Mouse (Mus musculus) hematopoietic stem cell, adult 5-6 weeks (primary cell): ENCODE results near the gene 4930415O20Rik. TPM values are rescaled to one million over a fixed set of nuclear protein-coding genes. Genes with fewer than 3 reads are reported as not detected.

Experiments
- ATAC-seq, 2 experiments: fragments of 125-278 bp in 1 of 2; replicated peaks in 1 of 2; 2 replicates each; pipeline ENCODE4 v1.8.0; 2016 to 2017; ENCODE audit warnings: inconsistent platforms in 2 of 2, mild to moderate bottlenecking in 2 of 2, moderate number of reproducible peaks in 2 of 2, low read depth in 1 of 2, moderate TSS enrichment in 1 of 2; ENCODE audit not compliant: low FRiP score in 2 of 2, poor library complexity in 2 of 2, severe bottlenecking in 2 of 2, insufficient read depth in 1 of 2, low TSS enrichment in 1 of 2
- total RNA-seq: library from RNA; stranded (forward); fragments of 172-1452, 232-1000 nt; gene quantifications from 2 replicates; pipeline ENCODE4 v1.2.3, GENCODE M21; 2017

Gene 4930415O20Rik
- total RNA-seq, 1 experiment from 2014 or later: not detected

DNA sequence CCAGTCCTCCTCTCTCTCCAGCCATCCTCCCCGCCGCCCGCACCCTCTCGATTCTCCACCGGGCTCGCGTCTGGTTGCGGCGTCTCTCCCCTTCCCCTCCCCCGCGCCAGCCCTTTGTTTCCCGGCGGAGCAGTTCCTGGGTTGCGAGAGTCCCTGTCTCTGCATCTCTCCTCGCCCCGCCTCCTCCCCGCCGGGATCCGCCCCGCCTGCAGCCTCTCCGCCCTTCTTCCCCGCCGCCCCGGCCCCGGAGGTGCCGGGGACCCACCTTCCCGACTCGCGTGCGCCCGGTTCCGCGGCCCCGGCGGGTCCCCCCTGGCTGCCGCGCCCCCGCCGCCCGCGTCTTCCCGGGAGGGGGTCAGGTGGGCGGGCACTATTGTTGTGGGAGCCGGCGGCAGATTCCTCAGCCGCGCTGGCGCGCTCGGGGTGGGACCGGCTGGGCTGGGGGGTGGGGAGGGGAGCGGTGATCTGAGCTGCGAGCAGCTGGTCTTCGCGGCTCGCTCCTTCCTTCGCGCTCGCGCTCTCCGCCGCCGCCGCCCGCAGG, 63.8 kb downstream of the 4930415O20Rik start:
- no peak for ATAC-seq

DNA sequence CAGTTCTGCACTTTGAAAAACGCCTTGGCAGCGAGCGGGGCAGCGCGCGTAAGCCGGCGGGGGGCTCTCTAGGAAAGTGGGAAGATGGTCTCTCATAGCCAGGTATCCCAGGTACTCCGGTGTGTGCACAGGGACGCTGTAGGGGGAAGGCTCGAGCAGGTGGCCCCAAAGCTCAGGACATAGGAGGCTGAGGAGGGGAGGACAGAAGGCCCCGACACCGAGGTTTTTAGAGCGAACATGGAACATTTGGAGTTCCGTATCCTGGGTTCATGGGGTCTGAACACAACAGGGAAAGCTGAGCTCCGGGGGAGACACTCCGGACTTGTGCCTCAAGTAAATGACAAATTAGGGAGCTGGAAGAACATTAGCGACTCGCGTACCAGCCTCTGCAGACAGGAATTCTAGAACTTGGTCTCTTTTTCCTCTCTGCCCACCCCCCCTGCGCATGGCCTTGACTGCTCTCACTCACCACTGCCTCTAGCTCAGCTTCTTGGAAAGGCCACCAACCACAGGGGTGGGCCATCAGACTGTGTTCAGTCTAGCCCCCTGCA, 64.6 kb downstream of the 4930415O20Rik start:
- no peak for ATAC-seq

DNA sequence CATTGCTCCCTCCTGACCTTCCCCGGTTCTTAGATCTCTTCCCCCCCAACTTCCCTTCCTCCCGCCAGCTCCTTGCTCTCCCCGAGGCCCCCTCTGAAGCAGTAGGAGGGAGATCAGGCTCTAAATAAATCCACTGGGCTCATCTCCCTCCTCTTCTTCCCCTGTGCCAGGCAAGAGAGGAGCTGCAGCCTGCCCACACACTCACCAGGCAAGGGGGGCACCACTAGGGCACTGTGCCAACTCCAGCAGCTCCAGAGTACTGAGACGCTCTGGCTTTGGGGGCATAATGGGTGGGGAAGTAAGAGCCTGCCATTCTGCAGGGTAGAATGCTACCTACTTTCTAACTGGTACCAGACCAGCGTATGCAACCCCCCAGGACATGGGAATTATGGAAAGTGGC, 65.7 kb downstream of the 4930415O20Rik start:
- no peak for ATAC-seq

DNA sequence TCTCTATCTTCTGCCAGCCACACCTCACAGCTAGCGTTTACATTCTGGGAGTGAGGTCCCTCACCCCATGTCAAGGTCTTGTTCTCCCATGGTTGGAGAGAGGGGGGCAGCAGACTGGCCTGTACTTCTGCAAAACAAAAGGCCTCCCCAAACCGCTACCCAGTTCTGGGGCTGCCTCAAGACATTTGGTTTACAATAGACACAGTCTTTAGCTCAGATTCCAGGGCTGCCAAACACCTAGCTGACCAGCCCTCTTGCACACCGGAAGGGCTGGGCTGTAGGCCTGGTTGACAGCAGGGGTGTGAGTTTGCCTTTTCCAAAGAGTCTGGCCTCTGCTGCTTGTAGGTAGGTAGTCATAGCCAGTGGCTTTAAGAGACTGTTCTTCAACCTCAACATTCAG, 66.4 kb downstream of the 4930415O20Rik start:
- ATAC-seq: no peak

Other genes starting within 250 kb of the 4930415O20Rik start
- gene Olfr284, start 230.0 kb upstream of the 4930415O20Rik start, total RNA-seq: not detected in 2 replicates
- gene Olfr283, start 190.1 kb upstream of the 4930415O20Rik start, total RNA-seq: not detected in 2 replicates
- not detected in 2 replicates for gene Olfr282, start 139.8 kb upstream of the 4930415O20Rik start, total RNA-seq
- gene Olfr281, start 118.4 kb upstream of the 4930415O20Rik start, total RNA-seq: not detected in 2 replicates
- gene OR5BS1P, start 101.1 kb upstream of the 4930415O20Rik start, total RNA-seq: not detected in 2 replicates
- gene Lalba, start 88.3 kb upstream of the 4930415O20Rik start, total RNA-seq: not detected in 2 replicates
- gene Olfr279, start 78.6 kb upstream of the 4930415O20Rik start, total RNA-seq: not detected in 2 replicates
- 55.2 and 57.8 TPM in 2 replicates for gene Kansl2, start 36.7 kb upstream of the 4930415O20Rik start, total RNA-seq
- 109 and 125 TPM in 2 replicates for gene Ccnt1, start 81 bp upstream of the 4930415O20Rik start, total RNA-seq
- 14.1 and 17.3 TPM in 2 replicates for gene Adcy6, start 39.1 kb downstream of the 4930415O20Rik start, total RNA-seq
- not detected in 2 replicates for gene Cacnb3, start 59.8 kb downstream of the 4930415O20Rik start, total RNA-seq
- 93.8 and 108 TPM in 2 replicates for gene Ddx23, start 91.9 kb downstream of the 4930415O20Rik start, total RNA-seq
- gene Rnd1, start 106.5 kb downstream of the 4930415O20Rik start, total RNA-seq: 0.79 and 1.1 TPM in 2 replicates
- 0.19 TPM in 1 of 2 replicates, not detected in the other for gene Ccdc65, start 137.2 kb downstream of the 4930415O20Rik start, total RNA-seq
- 5.9 and 11.3 TPM in 2 replicates for gene Fkbp11, start 157.2 kb downstream of the 4930415O20Rik start, total RNA-seq
- 36.0 and 38.6 TPM in 2 replicates for gene Arf3, start 192.2 kb downstream of the 4930415O20Rik start, total RNA-seq
- 1.4 and 1.8 TPM in 2 replicates for gene Wnt10b, start 207.1 kb downstream of the 4930415O20Rik start, total RNA-seq
- gene Wnt1, start 218.9 kb downstream of the 4930415O20Rik start, total RNA-seq: not detected in 2 replicates
- 0.15 and 0.63 TPM in 2 replicates for gene Ddn, start 238.5 kb downstream of the 4930415O20Rik start, total RNA-seq